Mouse (Mus musculus): ENCODE results near the gene Rab11fip5.

DNA sequence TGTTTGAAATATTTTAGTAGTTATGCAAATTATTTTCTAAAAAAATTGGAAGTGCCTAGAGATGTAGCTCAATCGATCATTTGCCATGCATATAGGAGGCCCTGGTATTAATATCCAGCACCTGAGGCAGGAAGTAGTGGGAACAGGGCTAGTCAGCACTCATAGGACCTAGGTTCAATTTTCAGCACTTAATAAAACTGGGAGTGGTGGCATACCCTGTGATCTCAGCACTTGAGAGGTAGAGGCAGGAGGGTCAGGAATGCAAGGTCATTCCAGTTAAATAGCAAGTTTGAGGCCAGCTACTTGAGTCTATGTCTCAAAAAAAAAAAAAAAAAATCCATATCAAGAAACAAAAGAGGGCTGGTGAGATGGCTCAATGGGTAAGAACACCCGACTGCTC is 44.7 kb upstream of the Rab11fip5 start:
- no peak for TF ChIP-seq CTCF (IDR thresholded peaks at IDR 0.05; ENCODE audit: borderline replicate concordance, control insufficient read depth, extremely low read depth, insufficient read depth, low read length, poor library complexity)
- no peak for TF ChIP-seq POLR2A (IDR thresholded peaks at IDR 0.05; ENCODE audit: control insufficient read depth, extremely low read depth, insufficient read depth, low read length, poor library complexity)

Measured in thymus, adult 2 months (tissue).